Mouse (Mus musculus) CD4-positive naive resting alpha-beta T cell, adult 76 days (primary cell): ENCODE data around the gene Lhfpl1. TPM values are rescaled to one million over a fixed set of nuclear protein-coding genes. Genes with fewer than 3 reads are reported as not detected.

Experiments used
- total RNA-seq: library from RNA; stranded (reverse); gene quantifications from one replicate; pipeline ENCODE4 v1.2.4, GENCODE M21; 2023

Lhfpl1 gene
- total RNA-seq, result not detected

DNA sequence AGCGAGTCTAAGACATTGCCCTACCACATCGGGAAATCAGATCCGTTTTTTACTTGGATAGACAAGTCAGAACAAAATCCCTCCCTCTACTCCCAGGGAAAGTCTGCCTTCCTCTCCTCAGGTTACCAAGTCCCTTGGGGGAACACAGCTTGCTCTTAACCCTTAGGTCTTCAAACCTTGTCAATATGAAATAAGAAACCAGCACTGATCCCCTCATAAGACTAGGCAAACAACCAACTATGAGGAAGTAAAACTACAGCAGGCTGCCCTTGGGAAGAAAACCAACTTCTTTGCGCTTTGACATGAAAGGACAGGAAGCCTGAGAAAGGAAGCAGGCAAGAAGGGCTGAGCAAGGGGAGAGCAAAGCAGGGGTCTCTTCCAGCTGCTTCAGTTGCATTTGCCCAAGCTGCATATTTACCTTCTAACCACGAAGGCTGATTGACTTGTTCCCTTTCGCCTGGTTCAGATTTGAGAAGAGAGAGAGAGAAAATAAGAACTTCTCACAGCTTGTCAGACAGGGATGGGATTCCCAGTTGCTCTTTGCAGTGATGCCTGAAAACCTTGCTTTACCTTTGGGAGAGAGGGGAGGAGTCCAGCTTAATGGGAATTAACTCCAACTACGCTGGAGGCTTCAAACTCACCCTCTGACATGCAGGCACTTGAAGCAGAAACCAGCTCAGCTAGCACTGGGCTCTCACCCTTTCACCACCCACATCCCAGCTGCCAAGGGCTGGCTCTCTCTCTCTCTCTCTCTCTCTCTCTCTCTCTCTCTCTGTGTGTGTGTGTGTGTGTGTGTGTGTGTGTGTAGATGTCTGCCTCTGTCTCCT, at the start of gene Lhfpl1:
TSS of gene Lhfpl1 (minus strand) at position 713 of the 827 bp plus-strand sequence.

Other genes with a start within 250 kb of the Lhfpl1 start
- not detected for gene Amot, start 156.1 kb upstream of the Lhfpl1 start, total RNA-seq